ENCODE assay signal across 17 mouse cellular contexts in genomic region chr10:110283879-110284278, GRCm38 (mm10).
DNase-seq lines count a peak whose midpoint lies in the region; ATAC-seq lines count a peak whose summit lies in the region.
"Had no signal": no experiment of that assay in that cellular context is flagged by ENCODE, and none has a peak within 500 bp of the region (broad histone marks: within the 10 kb centered on the region; RNA-seq: fewer than 3 reads in every experiment).

No protein-coding gene starts in this region.

- no peak overlapping the region for H3K9ac ChIP-seq in heart, embryonic 16.5 days (ENCODE audit: low read length)
- H3K9ac ChIP-seq in kidney, embryonic 16.5 days (replicated peaks; ENCODE audit: low read length) = no peak overlapping the region
- H3K9ac ChIP-seq: heart, embryonic 13.5 days; limb, embryonic 15.5 days; liver, postnatal 0 days; neural tube, embryonic 15.5 days had no signal

- no peaks in the 10 kb centered on the region for H3K36me3 ChIP-seq in heart, embryonic 16.5 days (ENCODE audit: control insufficient read depth, insufficient read depth)
- no peaks in the 10 kb centered on the region for H3K36me3 ChIP-seq in heart, embryonic 10.5 days
- no peaks in the 10 kb centered on the region for H3K36me3 ChIP-seq in kidney, embryonic 16.5 days (ENCODE audit: insufficient read depth, low read length)
- H3K36me3 ChIP-seq: heart, embryonic 13.5 days; limb, embryonic 15.5 days; midbrain, embryonic 10.5 days; neural tube, embryonic 15.5 days had no signal

- peak; percentile 41; the same call in 1 of the 2 replicates for ATAC-seq in heart, embryonic 16.5 days (replicated peaks; ENCODE audit: extremely low read depth, insufficient read depth, low FRiP score)
- no peak for ATAC-seq in kidney, embryonic 16.5 days (ENCODE audit: low FRiP score, low TSS enrichment)
- ATAC-seq: activated CD4-positive, CD25-positive, alpha-beta regulatory T cell, adult 4 months; liver, postnatal 0 days had no signal

- no peak overlapping the region for H3K27ac ChIP-seq in heart, embryonic 16.5 days (ENCODE audit: low read length)
- H3K27ac ChIP-seq in heart, embryonic 10.5 days = no peak overlapping the region
- no peak overlapping the region for H3K27ac ChIP-seq in kidney, embryonic 16.5 days (ENCODE audit: low read length)
- H3K27ac ChIP-seq: heart, embryonic 13.5 days; limb, embryonic 15.5 days; midbrain, embryonic 10.5 days; neural tube, embryonic 15.5 days had no signal

- H3K4me2 ChIP-seq in heart, embryonic 16.5 days (ENCODE audit: low read depth, low read length) = no peak overlapping the region
- no peak overlapping the region for H3K4me2 ChIP-seq in kidney, embryonic 16.5 days (replicated peaks; ENCODE audit: low read depth, low read length)
- H3K4me2 ChIP-seq: heart, embryonic 13.5 days; limb, embryonic 15.5 days; neural tube, embryonic 15.5 days had no signal

- H3K4me1 ChIP-seq in heart, embryonic 16.5 days (ENCODE audit: control insufficient read depth, insufficient read depth, low read length) = no peaks in the 10 kb centered on the region
- H3K4me1 ChIP-seq in heart, embryonic 10.5 days = no peaks in the 10 kb centered on the region
- H3K4me1 ChIP-seq in kidney, embryonic 16.5 days (ENCODE audit: insufficient read depth, low read length) = no peaks in the 10 kb centered on the region
- H3K4me1 ChIP-seq: limb, embryonic 15.5 days; midbrain, embryonic 10.5 days; neural tube, embryonic 15.5 days had no signal

- 32% methylated on average over 3 of the region's 3 CpGs for WGBS in heart, embryonic 16.5 days
- 57% methylated on average over 3 of the region's 3 CpGs for WGBS in heart, embryonic 10.5 days
- 71% methylated on average over 3 of the region's 3 CpGs for WGBS in kidney, embryonic 16.5 days

- DNase-seq in cerebellum, postnatal 25 days = peak; percentile 18 to 21
- no peak for DNase-seq in cerebellum, adult 18-20 months
- DNase-seq in heart, embryonic 10.5 days (ENCODE audit: low spot score) = no peak
- DNase-seq in right cerebral cortex, postnatal 10 days (ENCODE audit: low spot score in 2 of 2) = peak; percentile 43 to 64
- DNase-seq in right cerebral cortex, postnatal 25 days = no peak
- DNase-seq in spleen, postnatal 14 days (ENCODE audit: low spot score in 2 of 2) = no peak
- DNase-seq: adrenal gland, postnatal 25 days; gastrocnemius, postnatal 36 days; liver, postnatal 0 days; retina, postnatal 1 day had no signal

- H3K9me3 ChIP-seq in heart, embryonic 16.5 days (replicated peaks; ENCODE audit: control insufficient read depth, low read length) = no peaks in the 10 kb centered on the region
- H3K9me3 ChIP-seq in heart, embryonic 10.5 days = no peaks in the 10 kb centered on the region
- H3K9me3 ChIP-seq in kidney, embryonic 16.5 days (ENCODE audit: low read length) = no peaks in the 10 kb centered on the region
- H3K9me3 ChIP-seq: heart, embryonic 13.5 days; limb, embryonic 15.5 days; midbrain, embryonic 10.5 days; neural tube, embryonic 15.5 days had no signal

- H3K4me3 ChIP-seq in heart, embryonic 16.5 days (ENCODE audit: low read length) = no peak overlapping the region
- H3K4me3 ChIP-seq in heart, embryonic 10.5 days = no peak overlapping the region
- no peak overlapping the region for H3K4me3 ChIP-seq in kidney, embryonic 16.5 days (ENCODE audit: low read length)
- H3K4me3 ChIP-seq: heart, embryonic 13.5 days; limb, embryonic 15.5 days; midbrain, embryonic 10.5 days; neural tube, embryonic 15.5 days had no signal

- no peaks in the 10 kb centered on the region for H3K27me3 ChIP-seq in heart, embryonic 16.5 days (ENCODE audit: control insufficient read depth, insufficient read depth, low read length)
- no peaks in the 10 kb centered on the region for H3K27me3 ChIP-seq in heart, embryonic 10.5 days (ENCODE audit: insufficient read depth, poor library complexity, severe bottlenecking)
- H3K27me3 ChIP-seq in kidney, embryonic 16.5 days (ENCODE audit: insufficient read depth, low read length) = no peaks in the 10 kb centered on the region
- H3K27me3 ChIP-seq: heart, embryonic 13.5 days; limb, embryonic 15.5 days; neural tube, embryonic 15.5 days had no signal

Comparison
In these comparisons a context has a peak if more than half of its experiments do, and no peak if none do; other contexts are left out.
1. DNase-seq: peak in cerebellum, postnatal 25 days (2 of 2) and right cerebral cortex, postnatal 10 days (2 of 2); none in cerebellum, adult 18-20 months (0 of 2), heart, embryonic 10.5 days (single experiment), right cerebral cortex, postnatal 25 days (single experiment) and spleen, postnatal 14 days (0 of 2).